Mouse (Mus musculus) bone marrow macrophage, adult 2 months (primary cell): ENCODE data around the gene Gm7233. TPM values are rescaled to one million over a fixed set of nuclear protein-coding genes. Genes with fewer than 3 reads are reported as not detected.
"Not testable (repeated sequence)": the region's sequence is repeated elsewhere in the genome, so short reads cannot be mapped to it uniquely, and the experiment has no call there.

ENCODE experiments used
- H3K27ac ChIP-seq: 2 replicates; pipeline ENCODE4 v1.5.1; 2012; ENCODE audit warnings: low read depth, low read length; ENCODE audit not compliant: insufficient read depth
- H3K4me1 ChIP-seq: 2 replicates; pipeline ENCODE4 v1.6.1; 2012; ENCODE audit warnings: low read length; ENCODE audit not compliant: control insufficient read depth, insufficient read depth
- H3K4me3 ChIP-seq: 2 replicates; pipeline ENCODE4 v1.5.1; 2012; ENCODE audit warnings: mild to moderate bottlenecking, low read length, moderate library complexity; ENCODE audit not compliant: insufficient read depth
- polyA plus RNA-seq: library from polyadenylated mRNA; stranded (reverse); fragments of >200 nt; gene quantifications from 2 replicates; pipeline ENCODE4 v1.2.4, GENCODE M21; 2012; ENCODE audit not compliant: missing spikeins, insufficient read depth, insufficient read length

Gm7233 gene
- polyA plus RNA-seq: not detected in 2 replicates

DNA sequence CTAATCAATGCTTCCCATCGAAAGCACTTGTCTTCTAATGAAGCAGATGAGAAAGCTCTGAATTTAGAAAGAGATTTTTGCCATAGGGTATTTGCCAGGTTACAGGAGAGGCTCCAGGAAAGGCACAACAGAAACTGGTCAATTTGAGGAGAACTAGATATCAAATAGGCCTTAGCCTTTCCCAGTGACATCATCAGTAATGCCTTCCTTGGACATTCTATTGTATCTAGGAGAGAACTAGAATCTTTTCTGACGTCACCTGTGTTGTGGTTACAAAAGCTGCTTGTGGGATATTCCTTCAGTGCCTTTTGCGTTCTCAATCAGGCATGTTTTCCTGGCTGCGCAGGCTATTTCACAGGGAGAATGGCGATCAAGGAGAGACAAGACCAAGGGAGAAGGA lies at the start of gene Gm7233:
Gene Gm7233 (plus strand): TSS at position 301 of the 400 bp plus-strand sequence.
- H3K27ac ChIP-seq, H3K4me1 ChIP-seq, H3K4me3 ChIP-seq: not testable (repeated sequence)

DNA sequence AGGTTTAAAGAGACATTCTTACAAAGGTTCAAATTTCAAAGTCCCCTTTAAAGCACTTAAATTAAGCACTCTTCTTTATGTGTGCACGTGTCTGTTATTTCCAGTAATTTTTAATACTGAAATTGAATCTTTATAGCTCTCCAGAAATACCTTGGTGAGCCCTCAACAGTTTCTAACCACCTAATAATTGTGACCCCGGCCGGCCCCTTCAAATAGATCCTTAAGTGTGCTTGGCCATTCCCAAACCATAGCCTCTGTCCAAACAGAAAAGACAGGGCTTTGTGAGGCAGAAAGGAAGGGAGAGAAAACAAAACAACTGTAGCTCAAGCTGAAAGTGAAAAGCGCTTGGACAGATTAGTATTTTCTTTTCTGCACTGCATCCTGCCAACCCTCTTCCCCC lies 12.5 kb upstream of the Gm7233 start:
- H3K4me1 ChIP-seq, H3K4me3 ChIP-seq, H3K27ac ChIP-seq: not testable (repeated sequence)

DNA sequence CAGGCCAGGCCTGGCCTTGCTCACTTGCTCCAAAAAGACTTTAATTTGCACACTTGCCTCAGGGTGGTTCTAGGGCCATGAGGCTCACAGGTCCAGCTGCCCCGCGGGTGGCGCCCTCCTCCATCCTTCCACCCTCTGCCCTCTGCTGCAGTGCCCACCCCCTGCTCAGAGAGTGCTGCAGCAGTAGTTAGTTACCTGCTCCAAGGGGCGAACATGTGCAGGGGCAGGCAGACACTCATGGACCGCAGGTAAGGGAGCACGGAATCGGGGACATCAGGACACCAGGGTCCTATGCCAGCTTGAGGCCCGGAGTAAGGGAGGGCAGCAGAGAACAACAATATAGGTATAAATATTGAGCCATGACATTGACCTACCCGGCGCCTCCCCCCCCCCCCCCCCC lies 11.7 kb upstream of the Gm7233 start:
- H3K4me1 ChIP-seq, H3K27ac ChIP-seq, H3K4me3 ChIP-seq: not testable (repeated sequence)

DNA sequence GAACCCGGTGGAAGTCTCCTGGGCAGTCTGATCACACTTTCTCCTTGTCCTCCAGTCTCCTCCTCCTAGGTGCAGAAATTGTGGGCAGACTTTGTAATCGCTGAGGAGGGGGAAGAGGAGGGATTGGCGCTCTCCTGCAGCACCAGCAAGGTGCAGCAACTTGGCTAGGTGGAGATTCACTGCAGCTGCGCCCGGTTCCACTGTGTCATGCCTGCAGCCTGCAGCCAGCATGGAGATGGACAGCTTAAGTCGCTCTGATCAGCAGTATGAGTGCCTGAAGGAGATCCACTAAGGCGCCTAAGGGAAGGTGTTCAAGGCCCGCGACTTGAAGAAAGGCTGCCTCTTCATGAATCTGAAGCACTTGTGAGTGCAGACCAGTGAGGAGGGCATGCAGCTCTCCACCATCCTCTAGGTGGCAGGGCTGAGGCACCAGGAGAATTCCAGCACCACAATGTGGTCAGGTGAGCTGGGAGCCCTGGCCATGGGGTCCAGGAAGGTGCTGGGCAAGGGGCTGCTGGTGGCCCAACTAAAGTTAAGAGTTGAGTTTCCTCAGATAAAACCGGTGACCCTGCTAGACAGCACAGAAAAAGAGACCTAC lies 11.0 kb upstream of the Gm7233 start:
- not testable (repeated sequence) for H3K27ac ChIP-seq, H3K4me1 ChIP-seq, H3K4me3 ChIP-seq

DNA sequence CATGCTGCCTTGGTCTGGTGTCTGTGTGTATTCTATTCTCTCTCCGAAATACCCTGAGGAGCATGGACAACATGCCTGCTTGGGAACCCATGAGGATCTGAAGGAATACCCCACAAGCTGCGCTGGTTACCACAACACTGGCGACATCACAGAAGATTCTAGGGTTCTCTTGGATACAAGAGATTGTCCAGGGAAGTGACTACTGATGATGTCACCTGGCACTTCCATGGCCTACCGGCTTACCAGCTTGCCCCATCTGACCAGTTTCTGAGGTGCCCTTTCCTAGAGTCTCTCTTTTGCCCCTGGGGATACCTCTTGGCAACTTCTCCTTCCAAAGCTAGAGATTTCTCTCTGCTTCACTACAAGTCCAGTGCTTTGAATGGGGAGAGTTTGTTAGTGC lies 55.5 kb downstream of the Gm7233 start, which contains the start of gene Gm8122:
Gene Gm8122 (minus strand): TSS at position 101 of the 400 bp plus-strand sequence.
- not testable (repeated sequence) for H3K4me3 ChIP-seq, H3K4me1 ChIP-seq, H3K27ac ChIP-seq

Other genes with a start within 250 kb of the Gm7233 start
- not detected in 2 replicates for gene Gm8082, start 186.2 kb upstream of the Gm7233 start, polyA plus RNA-seq
- gene Gm10376, start 164.2 kb upstream of the Gm7233 start, polyA plus RNA-seq: not detected in 2 replicates
- gene Gm8094, start 103.2 kb upstream of the Gm7233 start, polyA plus RNA-seq: not detected in 2 replicates
- not detected in 2 replicates for gene Gm8104, start 79.3 kb upstream of the Gm7233 start, polyA plus RNA-seq
- gene Gm8122, start 55.4 kb downstream of the Gm7233 start, polyA plus RNA-seq: not detected in 2 replicates
- gene Gm8126, start 78.8 kb downstream of the Gm7233 start, polyA plus RNA-seq: not detected in 2 replicates
- gene Gm9732, start 95.2 kb downstream of the Gm7233 start, polyA plus RNA-seq: 0.73 TPM in 1 of 2 replicates, not detected in the other
- gene Gm8127, start 114.0 kb downstream of the Gm7233 start, polyA plus RNA-seq: not detected in 2 replicates
- not detected in 2 replicates for gene 1700001F09Rik, start 167.9 kb downstream of the Gm7233 start, polyA plus RNA-seq
- not detected in 2 replicates for gene Gm8138, start 236.5 kb downstream of the Gm7233 start, polyA plus RNA-seq